Mouse (Mus musculus): ENCODE results near the gene Prune1. TPM values are rescaled to one million over a fixed set of nuclear protein-coding genes. Genes with fewer than 3 reads are reported as not detected.

The Prune1 gene
- total RNA-seq (2023): 8.6 TPM

GRCm38 (mm10) chr3:95281216-95282126 lies at the start of gene Prune1, which contains the start of gene Mindy1:
Gene Prune1 (minus strand): TSS chr3:95282076.
Gene Mindy1 (plus strand): TSS chr3:95281345.

GRCm38 (mm10) chr3:95314486-95315093 lies 32.7 kb upstream of the Prune1 start, which contains the start of gene Cers2:
Gene Cers2 (plus strand): TSS chr3:95314791.

GRCm38 (mm10) chr3:95307100-95307499 lies 25.2 kb upstream of the Prune1 start, which contains the start of gene Anxa9:
Gene Anxa9 (minus strand): TSS chr3:95307176.

GRCm38 (mm10) chr3:95250783-95251424 lies 31.0 kb downstream of the Prune1 start, which contains the start of gene Bnipl:
Gene Bnipl (minus strand): TSS chr3:95251193.

GRCm38 (mm10) chr3:95241498-95241897 lies 40.4 kb downstream of the Prune1 start, which contains the start of gene Gm128:
Gene Gm128 (minus strand): TSS chr3:95241598.

GRCm38 (mm10) chr3:95231298-95232221 lies 50.3 kb downstream of the Prune1 start, which contains the start of gene Mllt11:
Gene Mllt11 (minus strand): TSS chr3:95232171.

GRCm38 (mm10) chr3:95228148-95228893 lies 53.6 kb downstream of the Prune1 start, which contains the start of gene Cdc42se1:
Gene Cdc42se1 (plus strand): TSS chr3:95228732.

GRCm38 (mm10) chr3:95217255-95218134 lies 64.4 kb downstream of the Prune1 start, which contains the start of gene Gabpb2:
Gene Gabpb2 (minus strand): TSS chr3:95217916.

Other genes starting within 250 kb of the Prune1 start
- 127 TPM for gene Psmd4, start 239.5 kb downstream of the Prune1 start, total RNA-seq (2023)
- gene Pip5k1a, start 175.1 kb downstream of the Prune1 start, total RNA-seq (2023): 54.4 TPM
- gene Vps72, start 171.1 kb downstream of the Prune1 start, total RNA-seq (2023): 48.9 TPM
- gene Tmod4, start 157.6 kb downstream of the Prune1 start, total RNA-seq (2023): 2.5 TPM
- gene Scnm1, start 148.1 kb downstream of the Prune1 start, total RNA-seq (2023): 99.1 TPM
- 5.1 TPM for gene Lysmd1, start 148.0 kb downstream of the Prune1 start, total RNA-seq (2023)
- 73.5 TPM for gene Tnfaip8l2, start 139.7 kb downstream of the Prune1 start, total RNA-seq (2023)
- 2.2 TPM for gene Sema6c, start 121.6 kb downstream of the Prune1 start, total RNA-seq (2023)
- gene Gabpb2, start 64.2 kb downstream of the Prune1 start, total RNA-seq (2023): 79.5 TPM
- 223 TPM for gene Cdc42se1, start 53.3 kb downstream of the Prune1 start, total RNA-seq (2023)
- gene Mllt11, start 49.9 kb downstream of the Prune1 start, total RNA-seq (2023): 15.7 TPM
- not detected for gene Gm128, start 40.5 kb downstream of the Prune1 start, total RNA-seq (2023)
- gene Bnipl, start 30.9 kb downstream of the Prune1 start, total RNA-seq (2023): not detected
- 14.1 TPM for gene Mindy1, start 731 bp downstream of the Prune1 start, total RNA-seq (2023)
- gene Anxa9, start 25.1 kb upstream of the Prune1 start, total RNA-seq (2023): 0.31 TPM
- gene Cers2, start 32.7 kb upstream of the Prune1 start, total RNA-seq (2023): 95.4 TPM
- 36.6 TPM for gene Setdb1, start 75.1 kb upstream of the Prune1 start, total RNA-seq (2023)
- gene 4930558C23Rik, start 120.8 kb upstream of the Prune1 start, total RNA-seq (2023): not detected
- gene Arnt, start 152.3 kb upstream of the Prune1 start, total RNA-seq (2023): 70.6 TPM
- gene Ctsk, start 217.2 kb upstream of the Prune1 start, total RNA-seq (2023): 1.9 TPM
- gene Ctss, start 244.7 kb upstream of the Prune1 start, total RNA-seq (2023): 89.0 TPM